Mouse (Mus musculus) brain, embryonic 14.5 days (tissue): ENCODE results near the gene Mtmr10. TPM values are rescaled to one million over a fixed set of nuclear protein-coding genes. Genes with fewer than 3 reads are reported as not detected.

Experiments
- DNase-seq: peaks from one replicate; pipeline ENCODE4 v3.0.0-alpha.2; 2011; ENCODE audit warnings: low read depth
- CTCF ChIP-seq: fragments of 200-500 bp; IDR thresholded peaks from 2 replicates; pipeline ENCODE4 v1.5.1; 2012; ENCODE audit warnings: inconsistent platforms, mild to moderate bottlenecking, moderate library complexity, borderline replicate concordance; ENCODE audit not compliant: insufficient read depth, insufficient read length; ENCODE audit errors: extremely low read depth
- POLR2A ChIP-seq: fragments of 200-500 bp; IDR thresholded peaks from 2 replicates; pipeline ENCODE4 v1.6.1; 2012; ENCODE audit warnings: mild to moderate bottlenecking, inconsistent platforms, borderline replicate concordance; ENCODE audit not compliant: poor library complexity, insufficient read depth, insufficient read length, severe bottlenecking; ENCODE audit errors: extremely low read depth
- polyA plus RNA-seq: library from polyadenylated mRNA; depleted of rRNA; stranded (reverse); fragments of >200 nt; gene quantifications from 2 replicates; pipeline ENCODE4 v1.2.3, GENCODE M21; 2012

Gene Mtmr10
- polyA plus RNA-seq, 1 experiment, result 10.0 TPM

- no peak for TF ChIP-seq CTCF
- TF ChIP-seq POLR2A, result no peak
- DNase-seq, result no peak
These were observed 22.8 kb downstream of the Mtmr10 start for GRCm38 (mm10) chr7:64310241-64310640.

- DNase-seq, result no peak
- TF ChIP-seq POLR2A (no peak), CTCF (no peak)
These were observed 23.3 kb downstream of the Mtmr10 start for GRCm38 (mm10) chr7:64310756-64311155.

GRCm38 (mm10) chr7:64312811-64313210 lies 25.4 kb downstream of the Mtmr10 start:
- DNase-seq, result no peak
- TF ChIP-seq CTCF (no peak), POLR2A (no peak)

- no peak for TF ChIP-seq POLR2A
- no peak for TF ChIP-seq CTCF
- no peak for DNase-seq
These were observed 33.7 kb downstream of the Mtmr10 start for GRCm38 (mm10) chr7:64321125-64321524.

- no peak for DNase-seq
- no peak for TF ChIP-seq CTCF
- TF ChIP-seq POLR2A, result no peak
These were observed 34.2 kb downstream of the Mtmr10 start for GRCm38 (mm10) chr7:64321658-64322057.

GRCm38 (mm10) chr7:64326892-64327291 lies 39.4 kb downstream of the Mtmr10 start:
- peak; percentile 82 for TF ChIP-seq CTCF
- TF ChIP-seq POLR2A, result no peak
- peak; percentile 74 for DNase-seq

- TF ChIP-seq POLR2A (no peak), CTCF (no peak)
- DNase-seq, result no peak
These were observed 40.0 kb downstream of the Mtmr10 start for GRCm38 (mm10) chr7:64327486-64327885.

GRCm38 (mm10) chr7:64331309-64331708 lies 43.9 kb downstream of the Mtmr10 start:
- TF ChIP-seq POLR2A (no peak), CTCF (no peak)
- no peak for DNase-seq

GRCm38 (mm10) chr7:64332686-64333085 lies 45.2 kb downstream of the Mtmr10 start:
- DNase-seq, result no peak
- TF ChIP-seq POLR2A, result no peak
- no peak for TF ChIP-seq CTCF

GRCm38 (mm10) chr7:64347813-64348212 lies 60.4 kb downstream of the Mtmr10 start:
- no peak for DNase-seq
- TF ChIP-seq CTCF, result no peak
- no peak for TF ChIP-seq POLR2A

GRCm38 (mm10) chr7:64349147-64349861 lies 61.9 kb downstream of the Mtmr10 start:
- DNase-seq, result peak; percentile 63
- no peak for TF ChIP-seq CTCF
- no peak for TF ChIP-seq POLR2A

GRCm38 (mm10) chr7:64351087-64351486 lies 63.6 kb downstream of the Mtmr10 start:
- DNase-seq, result peak; percentile 89
- no peak for TF ChIP-seq POLR2A
- TF ChIP-seq CTCF, result no peak
